Mouse (Mus musculus): Measurements from ENCODE around the gene Gramd1b. TPM values are rescaled to one million over a fixed set of nuclear protein-coding genes. Genes with fewer than 3 reads are reported as not detected.

Gramd1b gene
- polyA plus RNA-seq, 1 experiment from 2014 or later: 5.8 TPM

GRCm38 (mm10) chr9:40407876-40408275, 123.3 kb downstream of the Gramd1b start:
- H3K4me2 ChIP-seq: no peak overlapping the region
- no peak for ATAC-seq (ENCODE audit: extremely low read depth, insufficient number of reproducible peaks, low FRiP score, low TSS enrichment)
- 71% methylated on average over 5 of the region's 5 CpGs for WGBS
- peaks cover 25% of the 10 kb centered on the region for H3K4me1 ChIP-seq
- no peaks in the 10 kb centered on the region for H3K9me3 ChIP-seq
- H3K27me3 ChIP-seq (replicated peaks): no peaks in the 10 kb centered on the region
- no peak overlapping the region for H3K4me3 ChIP-seq
- H3K9ac ChIP-seq: no peak overlapping the region
- no peaks in the 10 kb centered on the region for H3K36me3 ChIP-seq
- H3K27ac ChIP-seq (replicated peaks): no peak overlapping the region

GRCm38 (mm10) chr9:40405804-40406203, 125.4 kb downstream of the Gramd1b start:
- Histone ChIP-seq H3K9ac (no peak overlapping the region), H3K4me1 (peaks cover 36% of the 10 kb centered on the region), H3K4me3 (no peak overlapping the region), H3K27me3 (replicated peaks) (no peaks in the 10 kb centered on the region), H3K27ac (replicated peaks) (no peak overlapping the region), H3K9me3 (no peaks in the 10 kb centered on the region), H3K4me2 (no peak overlapping the region), H3K36me3 (no peaks in the 10 kb centered on the region)
- 38% methylated on average over 6 of the region's 6 CpGs for WGBS
- ATAC-seq (ENCODE audit: extremely low read depth, insufficient number of reproducible peaks, low FRiP score, low TSS enrichment): no peak

- WGBS: 43% methylated on average over 5 of the region's 5 CpGs
- ATAC-seq (ENCODE audit: extremely low read depth, insufficient number of reproducible peaks, low FRiP score, low TSS enrichment): no peak
- Histone ChIP-seq H3K27ac (replicated peaks) (peak overlapping the region; percentile 36; the same call in 1 of the 2 replicates), H3K4me1 (peaks cover 39% of the 10 kb centered on the region), H3K27me3 (replicated peaks) (no peaks in the 10 kb centered on the region), H3K9ac (no peak overlapping the region), H3K9me3 (no peaks in the 10 kb centered on the region), H3K4me2 (no peak overlapping the region), H3K4me3 (no peak overlapping the region), H3K36me3 (no peaks in the 10 kb centered on the region)
Observed at GRCm38 (mm10) chr9:40405263-40405662, 125.9 kb downstream of the Gramd1b start.

DNA sequence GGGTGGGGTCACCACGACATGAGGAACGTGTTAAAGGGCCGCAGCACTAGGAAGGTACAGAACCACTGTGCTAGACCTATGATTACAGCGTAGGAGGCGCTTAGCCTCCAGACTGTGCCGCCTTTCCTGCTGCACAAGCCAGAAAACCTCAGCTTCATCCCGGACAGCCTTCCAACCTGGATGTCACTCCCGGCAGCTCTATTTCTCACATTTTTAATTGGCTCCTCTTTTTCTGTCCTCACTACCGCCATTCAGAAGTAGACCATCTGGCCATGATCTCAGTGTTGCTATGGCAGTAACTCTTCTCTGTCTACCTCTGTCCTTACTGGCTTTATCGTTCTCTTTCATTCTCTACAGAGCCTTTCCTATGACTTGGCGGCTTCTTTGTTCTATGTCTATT, 126.5 kb downstream of the Gramd1b start:
- Histone ChIP-seq H3K4me3 (no peak overlapping the region), H3K27me3 (replicated peaks) (no peaks in the 10 kb centered on the region), H3K27ac (replicated peaks) (0 out of 2 replicates have a peak overlapping the region, but pooled peaks have one; percentile 36), H3K9ac (no peak overlapping the region), H3K4me1 (peaks cover 41% of the 10 kb centered on the region), H3K4me2 (no peak overlapping the region), H3K9me3 (no peaks in the 10 kb centered on the region), H3K36me3 (no peaks in the 10 kb centered on the region)
- ATAC-seq (ENCODE audit: extremely low read depth, insufficient number of reproducible peaks, low FRiP score, low TSS enrichment): no peak
- 84% methylated on average over 11 of the region's 11 CpGs for WGBS

DNA sequence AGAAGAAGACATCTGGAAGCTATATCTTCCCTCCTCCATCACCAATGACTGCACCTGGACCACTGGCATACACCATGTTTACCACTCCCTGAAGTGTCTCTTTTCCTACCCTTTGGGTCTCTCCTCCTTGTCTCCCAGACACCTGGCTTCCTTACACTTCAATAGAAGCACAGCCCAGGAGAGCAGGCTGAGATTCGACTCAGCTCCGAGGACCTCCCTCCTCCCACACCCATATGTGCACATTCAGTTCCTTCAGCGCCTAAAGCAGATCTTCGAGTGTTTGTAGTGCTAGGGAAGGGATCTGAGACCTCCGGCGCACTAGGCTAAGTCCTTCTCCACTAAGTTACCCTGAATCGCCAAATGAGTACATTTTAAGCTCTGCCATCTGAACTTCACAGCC, 127.4 kb downstream of the Gramd1b start:
- H3K36me3 ChIP-seq: no peaks in the 10 kb centered on the region
- no peak overlapping the region for H3K9ac ChIP-seq
- WGBS: 74% methylated on average over 7 of the region's 7 CpGs
- no peak overlapping the region for H3K27ac ChIP-seq (replicated peaks)
- ATAC-seq (ENCODE audit: extremely low read depth, insufficient number of reproducible peaks, low FRiP score, low TSS enrichment): no peak
- H3K4me1 ChIP-seq: peaks cover 45% of the 10 kb centered on the region
- H3K27me3 ChIP-seq (replicated peaks): no peaks in the 10 kb centered on the region
- H3K9me3 ChIP-seq: no peaks in the 10 kb centered on the region
- H3K4me3 ChIP-seq: no peak overlapping the region
- no peak overlapping the region for H3K4me2 ChIP-seq

- Histone ChIP-seq H3K4me1 (peaks cover 53% of the 10 kb centered on the region), H3K4me3 (no peak overlapping the region), H3K36me3 (no peaks in the 10 kb centered on the region), H3K27ac (replicated peaks) (no peak overlapping the region), H3K27me3 (replicated peaks) (no peaks in the 10 kb centered on the region), H3K4me2 (no peak overlapping the region), H3K9me3 (no peaks in the 10 kb centered on the region), H3K9ac (no peak overlapping the region)
- WGBS: 79% methylated on average over 5 of the region's 5 CpGs
- ATAC-seq (ENCODE audit: extremely low read depth, insufficient number of reproducible peaks, low FRiP score, low TSS enrichment): no peak
Observed at GRCm38 (mm10) chr9:40401818-40402217, 129.4 kb downstream of the Gramd1b start.

DNA sequence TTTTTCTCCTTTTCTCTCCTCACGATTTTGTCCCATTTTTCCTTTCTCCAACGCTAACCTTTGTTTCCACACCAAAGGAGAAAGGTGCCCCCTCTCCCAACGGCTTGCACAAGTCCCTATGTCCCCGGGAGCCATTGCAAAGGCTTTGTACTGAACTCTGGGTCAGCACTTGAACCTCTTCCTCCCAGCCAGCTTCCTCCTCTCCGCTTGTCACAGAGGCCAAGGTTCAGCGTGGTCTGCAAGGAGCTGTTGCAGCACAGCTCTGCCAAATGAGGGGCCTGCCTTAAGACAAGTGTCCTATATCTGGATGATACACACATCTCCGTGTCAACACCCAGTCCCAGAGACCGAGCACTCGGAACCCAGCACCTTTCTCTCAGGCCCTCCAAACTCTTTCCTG, 130.3 kb downstream of the Gramd1b start:
- Histone ChIP-seq H3K27ac (replicated peaks) (no peak overlapping the region), H3K36me3 (no peaks in the 10 kb centered on the region), H3K27me3 (replicated peaks) (no peaks in the 10 kb centered on the region), H3K4me3 (no peak overlapping the region), H3K4me2 (no peak overlapping the region), H3K4me1 (peaks cover 50% of the 10 kb centered on the region), H3K9ac (no peak overlapping the region), H3K9me3 (no peaks in the 10 kb centered on the region)
- ATAC-seq (ENCODE audit: extremely low read depth, insufficient number of reproducible peaks, low FRiP score, low TSS enrichment): no peak
- 47% methylated on average over 9 of the region's 9 CpGs for WGBS

GRCm38 (mm10) chr9:40400171-40400570, 131.0 kb downstream of the Gramd1b start:
- 77% methylated on average over 2 of the region's 2 CpGs for WGBS
- no peaks in the 10 kb centered on the region for H3K9me3 ChIP-seq
- no peak overlapping the region for H3K4me2 ChIP-seq
- H3K27me3 ChIP-seq (replicated peaks): no peaks in the 10 kb centered on the region
- ATAC-seq (ENCODE audit: extremely low read depth, insufficient number of reproducible peaks, low FRiP score, low TSS enrichment): no peak
- peaks cover 43% of the 10 kb centered on the region for H3K4me1 ChIP-seq
- H3K27ac ChIP-seq (replicated peaks): no peak overlapping the region
- H3K4me3 ChIP-seq: no peak overlapping the region
- H3K36me3 ChIP-seq: no peaks in the 10 kb centered on the region
- H3K9ac ChIP-seq: no peak overlapping the region

- no peak overlapping the region for H3K4me2 ChIP-seq
- H3K36me3 ChIP-seq: no peaks in the 10 kb centered on the region
- WGBS: 59% methylated on average over 6 of the region's 6 CpGs
- no peak overlapping the region for H3K27ac ChIP-seq (replicated peaks)
- peaks cover 36% of the 10 kb centered on the region for H3K4me1 ChIP-seq
- H3K27me3 ChIP-seq (replicated peaks): no peaks in the 10 kb centered on the region
- H3K9ac ChIP-seq: no peak overlapping the region
- no peak for ATAC-seq (ENCODE audit: extremely low read depth, insufficient number of reproducible peaks, low FRiP score, low TSS enrichment)
- H3K4me3 ChIP-seq: no peak overlapping the region
- H3K9me3 ChIP-seq: no peaks in the 10 kb centered on the region
Observed at GRCm38 (mm10) chr9:40399359-40399932, 131.7 kb downstream of the Gramd1b start.

DNA sequence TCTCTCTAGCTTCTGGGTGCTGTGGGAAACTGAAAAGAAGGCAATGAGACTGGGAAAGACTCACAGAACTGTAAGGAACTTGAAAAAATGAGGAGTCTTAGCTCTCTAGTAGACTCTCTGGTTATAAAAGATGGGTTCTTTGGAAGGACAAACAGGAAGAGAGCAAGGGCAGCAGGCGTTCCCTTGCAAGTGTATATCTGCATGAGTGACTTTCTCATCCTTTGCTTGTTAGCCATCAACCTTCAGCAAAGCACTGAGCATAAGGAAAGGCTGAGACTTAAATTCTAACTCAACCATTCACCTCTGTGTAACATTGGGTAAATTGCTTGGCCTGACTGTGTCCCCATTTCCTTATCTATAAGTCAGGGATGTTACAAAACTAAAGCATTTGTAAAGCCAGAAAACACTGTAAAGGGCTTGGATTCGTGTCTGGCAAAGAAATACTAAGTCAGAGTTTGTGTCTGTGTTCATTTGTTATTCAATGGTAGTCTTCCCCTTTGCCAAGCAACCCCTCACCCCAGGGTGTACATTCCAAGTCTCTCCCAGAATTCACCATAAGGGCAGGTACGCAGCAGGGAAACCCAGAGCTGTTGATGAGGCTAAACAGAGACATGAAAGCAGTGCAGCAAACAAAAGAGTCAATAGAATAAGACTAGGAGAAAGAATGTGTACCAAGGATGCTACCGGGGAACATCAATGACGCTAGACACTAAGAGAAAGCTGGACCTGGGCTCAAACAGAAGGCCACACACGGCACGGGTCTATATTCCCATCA, 133.5 kb downstream of the Gramd1b start:
- no peaks in the 10 kb centered on the region for H3K9me3 ChIP-seq
- no peak overlapping the region for H3K9ac ChIP-seq
- no peaks in the 10 kb centered on the region for H3K27me3 ChIP-seq (replicated peaks)
- no peak overlapping the region for H3K4me3 ChIP-seq
- H3K27ac ChIP-seq (replicated peaks): no peak overlapping the region
- H3K36me3 ChIP-seq: no peaks in the 10 kb centered on the region
- H3K4me1 ChIP-seq: peaks cover 34% of the 10 kb centered on the region
- 72% methylated on average over 7 of the region's 7 CpGs for WGBS
- ATAC-seq (ENCODE audit: extremely low read depth, insufficient number of reproducible peaks, low FRiP score, low TSS enrichment): no peak
- H3K4me2 ChIP-seq: no peak overlapping the region

DNA sequence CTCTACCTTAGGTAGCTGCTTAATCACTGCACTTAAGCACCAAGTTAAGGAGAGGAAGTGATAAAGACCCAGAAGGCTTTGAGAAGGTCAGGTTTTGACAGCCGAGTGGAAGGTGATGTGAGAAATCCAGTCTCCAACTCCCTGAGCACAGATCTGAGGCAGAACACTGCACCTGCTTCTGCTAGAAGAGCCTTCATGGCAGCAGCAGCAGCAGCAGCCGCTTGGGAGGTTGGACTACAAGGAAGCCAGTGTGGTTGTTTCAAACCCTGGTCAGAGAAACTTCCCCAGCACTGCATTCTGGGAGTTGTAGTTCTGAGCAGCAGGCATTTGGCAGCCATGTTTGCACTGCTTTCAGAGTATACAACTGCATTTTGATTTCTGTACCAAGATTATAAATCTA, 134.1 kb downstream of the Gramd1b start:
- H3K27ac ChIP-seq (replicated peaks): no peak overlapping the region
- no peaks in the 10 kb centered on the region for H3K27me3 ChIP-seq (replicated peaks)
- 16% methylated on average over 2 of the region's 2 CpGs for WGBS
- H3K4me2 ChIP-seq: peak overlapping the region; percentile 58
- peaks cover 40% of the 10 kb centered on the region for H3K4me1 ChIP-seq
- H3K9ac ChIP-seq: peak overlapping the region; percentile 53
- no peaks in the 10 kb centered on the region for H3K9me3 ChIP-seq
- peak overlapping the region; percentile 37 for H3K4me3 ChIP-seq
- H3K36me3 ChIP-seq: no peaks in the 10 kb centered on the region
- ATAC-seq (ENCODE audit: extremely low read depth, insufficient number of reproducible peaks, low FRiP score, low TSS enrichment): no peak

DNA sequence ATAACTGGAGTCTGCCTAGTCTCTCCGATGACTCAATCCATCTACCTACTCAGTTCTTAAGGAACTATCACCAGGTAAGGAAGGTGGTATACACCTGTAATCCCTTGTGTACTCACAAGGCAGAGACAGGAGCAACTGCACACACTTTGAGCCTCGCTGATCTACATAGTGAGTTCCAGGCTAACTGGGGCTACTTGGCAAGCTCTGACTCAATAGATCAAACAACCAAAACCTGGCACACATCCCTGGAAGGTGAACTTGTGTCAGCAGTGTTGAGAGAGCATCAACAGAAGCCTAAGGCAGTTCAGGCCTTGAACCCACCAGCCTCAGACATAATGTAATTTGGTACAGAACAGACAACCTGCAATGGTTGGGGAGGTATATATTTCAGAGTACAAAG, 135.0 kb downstream of the Gramd1b start:
- H3K4me1 ChIP-seq: peaks cover 41% of the 10 kb centered on the region
- H3K27ac ChIP-seq (replicated peaks): no peak overlapping the region
- no peaks in the 10 kb centered on the region for H3K9me3 ChIP-seq
- 0 out of 2 replicates have a peak, but pooled peaks cover 4% of the 10 kb centered on the region for H3K27me3 ChIP-seq (replicated peaks)
- ATAC-seq (ENCODE audit: extremely low read depth, insufficient number of reproducible peaks, low FRiP score, low TSS enrichment): no peak
- no peak overlapping the region for H3K9ac ChIP-seq
- 81% methylated on average over 2 of the region's 2 CpGs for WGBS
- H3K4me3 ChIP-seq: no peak overlapping the region
- no peak overlapping the region for H3K4me2 ChIP-seq
- H3K36me3 ChIP-seq: no peaks in the 10 kb centered on the region
